ENCODE assay signal across 29 mouse cellular contexts in the genomic region with DNA sequence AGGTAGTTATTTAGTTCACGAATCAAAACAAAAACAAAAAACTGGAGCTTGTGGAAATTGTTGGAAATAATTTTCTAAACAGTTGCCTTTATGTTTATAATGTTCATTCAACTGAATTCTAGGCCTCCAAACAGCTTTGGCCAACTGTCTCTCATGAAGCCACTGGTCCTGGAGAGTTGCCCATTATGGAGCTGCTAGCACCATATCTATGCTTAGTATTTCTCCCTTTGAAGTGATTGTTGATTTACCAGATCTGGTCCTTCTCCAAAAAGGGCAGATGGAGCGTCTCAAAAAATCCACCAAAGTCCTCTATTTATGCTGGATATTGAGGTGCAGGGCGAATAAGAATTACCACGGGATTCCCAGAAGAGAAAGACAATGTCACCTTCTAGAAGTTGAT.
A peak's percentile ranks its signal among the peaks of the same experiment; 100 is the strongest.
DNase-seq lines count a peak whose midpoint lies in the region; ATAC-seq and TF ChIP-seq lines count a peak whose summit lies in the region.
"Had no signal": no experiment of that assay in that cellular context is flagged by ENCODE, and none has a peak within 500 bp of the region (broad histone marks: within the 10 kb centered on the region; RNA-seq: fewer than 3 reads in every experiment).

No protein-coding gene starts in this region.

- H3K4me3 ChIP-seq in lung, embryonic 14.5 days (ENCODE audit: low read depth, low read length): no peak overlapping the region
- H3K4me3 ChIP-seq: forebrain, embryonic 15.5 days; gastrocnemius, adult 2 months; heart, adult 2 months; heart, embryonic 12.5 days; hindbrain, embryonic 13.5 days; kidney, embryonic 15.5 days; megakaryocyte, embryonic 14.5 days; midbrain, embryonic 12.5 days; myocyte; neural tube, embryonic 12.5 days had no signal

- H3K36me3 ChIP-seq in lung, embryonic 14.5 days (ENCODE audit: insufficient read depth): no peaks in the 10 kb centered on the region
- H3K36me3 ChIP-seq: forebrain, embryonic 15.5 days; heart, embryonic 12.5 days; hindbrain, embryonic 13.5 days; kidney, embryonic 15.5 days; midbrain, embryonic 12.5 days; neural tube, embryonic 12.5 days had no signal

- ATAC-seq in lung, embryonic 14.5 days (ENCODE audit: insufficient read depth): no peak
- ATAC-seq in erythroblast, adult 5-6 weeks (replicated peaks; ENCODE audit: low FRiP score, poor library complexity, severe bottlenecking): no peak
- ATAC-seq: activated CD4-positive, CD25-positive, alpha-beta regulatory T cell, adult 4 months; forebrain, embryonic 15.5 days; intestine, embryonic 16.5 days had no signal

- no peak for TF ChIP-seq CTCF in lung, embryonic 14.5 days (IDR thresholded peaks at IDR 0.05; ENCODE audit: low read depth)

- H3K27me3 ChIP-seq in lung, embryonic 14.5 days (ENCODE audit: insufficient read depth, low read length): no peaks in the 10 kb centered on the region; the same call in 1 of the 2 replicates
- H3K27me3 ChIP-seq: CH12.LX; forebrain, embryonic 15.5 days had no signal

- no peak overlapping the region for H3K27ac ChIP-seq in lung, embryonic 14.5 days (ENCODE audit: low read depth)
- H3K27ac ChIP-seq: forebrain, embryonic 15.5 days; gastrocnemius, adult 2 months; heart, adult 2 months; hindbrain, embryonic 13.5 days; kidney, embryonic 15.5 days; liver, embryonic 14.5 days; midbrain, embryonic 12.5 days; neural tube, embryonic 12.5 days had no signal

- WGBS in lung, embryonic 14.5 days: 53% methylated on average over 4 of the region's 4 CpGs

- H3K4me2 ChIP-seq in lung, embryonic 14.5 days: no peak overlapping the region
- H3K4me2 ChIP-seq: forebrain, embryonic 15.5 days; heart, embryonic 12.5 days; hindbrain, embryonic 13.5 days; kidney, embryonic 15.5 days; midbrain, embryonic 12.5 days; neural tube, embryonic 12.5 days had no signal

- H3K4me1 ChIP-seq in lung, embryonic 14.5 days (ENCODE audit: insufficient read depth): no peaks in the 10 kb centered on the region
- H3K4me1 ChIP-seq: heart, embryonic 12.5 days; megakaryocyte, embryonic 14.5 days; neural tube, embryonic 12.5 days had no signal

- H3K9ac ChIP-seq in lung, embryonic 14.5 days: no peak overlapping the region
- H3K9ac ChIP-seq: forebrain, embryonic 15.5 days; heart, embryonic 12.5 days; hindbrain, embryonic 13.5 days; kidney, embryonic 15.5 days; liver, embryonic 14.5 days; midbrain, embryonic 12.5 days; neural tube, embryonic 12.5 days had no signal

- H3K9me3 ChIP-seq in lung, embryonic 14.5 days (ENCODE audit: low read depth, low read length): no peaks in the 10 kb centered on the region
- H3K9me3 ChIP-seq: forebrain, embryonic 15.5 days; heart, embryonic 12.5 days; hindbrain, embryonic 13.5 days; kidney, embryonic 15.5 days; megakaryocyte, embryonic 14.5 days; midbrain, embryonic 12.5 days; neural tube, embryonic 12.5 days had no signal

- DNase-seq in lung, embryonic 14.5 days: peak; percentile 81
- DNase-seq in lung, postnatal 25 days (ENCODE audit: low spot score): no peak
- DNase-seq in cerebellum, adult 11 months: peak; percentile 4
- DNase-seq in cerebellum, adult 18-20 months: peak; percentile 16 to 23
- peak; percentile 30 to 51 for DNase-seq in cerebellum, postnatal 14 days
- DNase-seq in gastrocnemius, postnatal 4 days (ENCODE audit: low spot score in 2 of 2): no peak
- DNase-seq: adrenal gland, adult 2 months; gastrocnemius, adult 2 months; gastrocnemius, postnatal 36 days; heart, adult 2 months; heart, postnatal 4 days; layer of hippocampus, adult 9-11 months; liver; right cerebral cortex, adult 18-20 months; right cerebral cortex, postnatal 4 days; thymus, postnatal 4 days had no signal

Comparison
In these comparisons a context has a peak if more than half of its experiments do, and no peak if none do; other contexts are left out.
1. DNase-seq: peak in lung, embryonic 14.5 days (single experiment), cerebellum, adult 11 months (single experiment), cerebellum, adult 18-20 months (2 of 2) and cerebellum, postnatal 14 days (2 of 2); none in lung, postnatal 25 days (single experiment) and gastrocnemius, postnatal 4 days (0 of 2).